Mouse (Mus musculus) naive thymus-derived CD4-positive, alpha-beta T cell, adult 2 months (primary cell): ENCODE measurements around the gene Acer3.
"Not testable (repeated sequence)": the region's sequence is repeated elsewhere in the genome, so short reads cannot be mapped to it uniquely, and the experiment has no call there.

Experiments used
- DNase-seq: peaks from one replicate; pipeline ENCODE4 v3.0.0-alpha.2; 2011; ENCODE audit warnings: low read depth

The Acer3 gene

GRCm38 (mm10) chr7:98276263-98276662 is 44.7 kb downstream of the Acer3 start:
- DNase-seq: peak; percentile 7

GRCm38 (mm10) chr7:98268166-98268565 is 52.8 kb downstream of the Acer3 start:
- not testable (repeated sequence) for DNase-seq

GRCm38 (mm10) chr7:98252520-98252919 is 68.5 kb downstream of the Acer3 start:
- DNase-seq: peak; percentile 5

GRCm38 (mm10) chr7:98236686-98237359 is 84.2 kb downstream of the Acer3 start:
- DNase-seq: no peak

GRCm38 (mm10) chr7:98223796-98224195 is 97.2 kb downstream of the Acer3 start:
- no peak for DNase-seq

- no peak for DNase-seq
Measured at GRCm38 (mm10) chr7:98216713-98217112, 104.3 kb downstream of the Acer3 start.

- DNase-seq: no peak
Measured at GRCm38 (mm10) chr7:98202946-98203345, 118.1 kb downstream of the Acer3 start.

GRCm38 (mm10) chr7:98201493-98202028 is 119.4 kb downstream of the Acer3 start:
- no peak for DNase-seq

GRCm38 (mm10) chr7:98200396-98200795 is 120.6 kb downstream of the Acer3 start:
- no peak for DNase-seq

GRCm38 (mm10) chr7:98199381-98199780 is 121.6 kb downstream of the Acer3 start, which contains the start of gene B3gnt6:
B3gnt6 (minus strand) TSS chr7:98199481.
- no peak for DNase-seq

- no peak for DNase-seq
Measured at GRCm38 (mm10) chr7:98195151-98195801, 125.7 kb downstream of the Acer3 start.

- DNase-seq: peak; percentile 47
Measured at GRCm38 (mm10) chr7:98194026-98194792, 126.8 kb downstream of the Acer3 start.

GRCm38 (mm10) chr7:98193515-98194025 is 127.4 kb downstream of the Acer3 start:
- DNase-seq: peak; percentile 55

- DNase-seq: no peak
Measured at GRCm38 (mm10) chr7:98191571-98192250, 129.3 kb downstream of the Acer3 start.

- DNase-seq: no peak
Measured at GRCm38 (mm10) chr7:98190578-98190977, 130.4 kb downstream of the Acer3 start.

- no peak for DNase-seq
Measured at GRCm38 (mm10) chr7:98189745-98190144, 131.3 kb downstream of the Acer3 start.

- DNase-seq: no peak
Measured at GRCm38 (mm10) chr7:98188680-98189079, 132.3 kb downstream of the Acer3 start.

- no peak for DNase-seq
Measured at GRCm38 (mm10) chr7:98188238-98188637, 132.8 kb downstream of the Acer3 start.

- DNase-seq: not testable (repeated sequence)
Measured at GRCm38 (mm10) chr7:98187332-98187731, 133.7 kb downstream of the Acer3 start.

- no peak for DNase-seq
Measured at GRCm38 (mm10) chr7:98186637-98187036, 134.4 kb downstream of the Acer3 start.

- DNase-seq: no peak
Measured at GRCm38 (mm10) chr7:98185326-98185725, 135.7 kb downstream of the Acer3 start.
